Mouse (Mus musculus) hindbrain, embryonic 10.5 days (tissue): ENCODE results near the gene Zap70. TPM values are rescaled to one million over a fixed set of nuclear protein-coding genes. Genes with fewer than 3 reads are reported as not detected.

Experiments used
- DNase-seq: peaks from one replicate; pipeline ENCODE4 v3.0.0-alpha.2; 2017; ENCODE audit warnings: low spot score
- H3K27ac ChIP-seq: fragments of 300-500 bp; sonication (generic); 2 replicates; pipeline ENCODE4 v1.5.1; 2016; ENCODE audit warnings: mild to moderate bottlenecking, moderate library complexity
- H3K27me3 ChIP-seq: fragments of 300-500 bp; sonication (generic); 2 replicates; pipeline ENCODE4 v1.6.1; 2016; ENCODE audit warnings: mild to moderate bottlenecking; ENCODE audit not compliant: poor library complexity, insufficient read depth, severe bottlenecking
- H3K36me3 ChIP-seq: fragments of 300-500 bp; sonication (generic); 2 replicates; pipeline ENCODE4 v1.6.1; 2016; ENCODE audit warnings: mild to moderate bottlenecking, moderate library complexity
- H3K4me1 ChIP-seq: fragments of 300-500 bp; sonication (generic); replicated peaks from 2 replicates; pipeline ENCODE4 v1.6.1; 2016; ENCODE audit warnings: mild to moderate bottlenecking
- H3K4me3 ChIP-seq: fragments of 300-500 bp; sonication (generic); 2 replicates; pipeline ENCODE4 v1.5.1; 2016; ENCODE audit warnings: mild to moderate bottlenecking, moderate library complexity
- H3K9me3 ChIP-seq: fragments of 300-500 bp; sonication (generic); 2 replicates; pipeline ENCODE4 v1.6.1; 2016; ENCODE audit warnings: mild to moderate bottlenecking, moderate library complexity
- WGBS: fragments of 180-500 bp; shearing (Covaris S2); methylation state at CpG from one replicate; pipeline ENCODE4 v1.1.7; 2016; 5-methylcytosine and 5-hydroxymethylcytosine counted together
- polyA plus RNA-seq: library from polyadenylated mRNA; unstranded; fragments of >200 nt; fragmentation: Nextera tagmentation; extraction: Ambion mirVana; gene quantifications from 2 replicates; pipeline ENCODE4 v1.2.1, GENCODE M21; 2016

The Zap70 gene
- polyA plus RNA-seq: 0.25 and 0.43 TPM in 2 replicates

- no peak for DNase-seq
- Histone ChIP-seq H3K4me3 (no peak within 1 kb of the TSS), H3K36me3 (no peaks in the 10 kb centered on the region), H3K27me3 (no peaks in the 10 kb centered on the region), H3K4me1 (0 out of 2 replicates have a peak, but pooled peaks cover 2% of the 10 kb centered on the region), H3K27ac (no peak within 1 kb of the TSS), H3K9me3 (no peaks in the 10 kb centered on the region)
- 82% methylated on average over 11 of the region's 11 CpGs for WGBS
These were observed at the start of gene Zap70 for GRCm38 (mm10) chr1:36761568-36761967. Gene Zap70 (plus strand): TSS chr1:36761798.

- Histone ChIP-seq H3K27ac (no peak within 1 kb of the TSS), H3K27me3 (no peaks in the 10 kb centered on the region), H3K36me3 (no peaks in the 10 kb centered on the region), H3K4me1 (peaks cover 3% of the 10 kb centered on the region; the same call in 1 of the 2 replicates), H3K9me3 (0 out of 2 replicates have a peak, but pooled peaks cover 3% of the 10 kb centered on the region), H3K4me3 (no peak within 1 kb of the TSS)
- WGBS: 78% methylated on average over 5 of the region's 5 CpGs
- DNase-seq: no peak
These were observed 47.3 kb upstream of the Zap70 start, which contains the start of gene Actr1b for GRCm38 (mm10) chr1:36714311-36714710. Gene Actr1b (minus strand): TSS chr1:36714422.

DNA sequence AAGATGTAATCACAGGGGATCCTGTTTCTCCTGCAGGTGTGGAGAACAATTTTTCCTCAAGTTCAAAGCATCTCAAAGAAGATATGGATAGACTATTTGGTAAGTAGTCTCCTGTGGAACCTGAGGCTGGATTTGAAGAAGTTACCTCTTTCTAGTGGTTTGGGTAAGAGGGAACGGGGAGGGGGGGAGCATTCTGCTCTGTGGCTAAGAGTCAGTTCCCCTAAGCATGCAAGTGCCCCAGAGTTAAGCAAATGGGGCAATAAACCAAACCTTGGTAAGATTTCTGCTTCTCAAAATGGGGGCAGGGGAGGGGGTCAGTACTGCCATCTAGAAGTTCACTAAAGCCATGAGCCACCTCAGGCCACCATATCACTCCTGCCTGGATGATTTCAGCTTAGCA lies 42.8 kb upstream of the Zap70 start:
- H3K27ac ChIP-seq: no peak overlapping the region
- H3K4me1 ChIP-seq: no peaks in the 10 kb centered on the region
- no peak overlapping the region for H3K4me3 ChIP-seq
- no peak for DNase-seq
- WGBS: 96% methylated on average over 1 of the region's 1 CpGs
- H3K9me3 ChIP-seq: 0 out of 2 replicates have a peak, but pooled peaks cover 3% of the 10 kb centered on the region
- no peaks in the 10 kb centered on the region for H3K36me3 ChIP-seq
- H3K27me3 ChIP-seq: no peaks in the 10 kb centered on the region

- Histone ChIP-seq H3K27ac (no peak overlapping the region), H3K27me3 (no peaks in the 10 kb centered on the region), H3K4me1 (no peaks in the 10 kb centered on the region), H3K4me3 (no peak overlapping the region), H3K9me3 (no peaks in the 10 kb centered on the region), H3K36me3 (no peaks in the 10 kb centered on the region)
- 81% methylated on average over 16 of the region's 16 CpGs for WGBS
- DNase-seq: no peak
These were observed 38.2 kb upstream of the Zap70 start for GRCm38 (mm10) chr1:36723146-36724056.

- Histone ChIP-seq H3K4me3 (no peak overlapping the region), H3K27me3 (no peaks in the 10 kb centered on the region), H3K36me3 (no peaks in the 10 kb centered on the region), H3K9me3 (no peaks in the 10 kb centered on the region), H3K27ac (no peak overlapping the region), H3K4me1 (no peaks in the 10 kb centered on the region)
- WGBS: 84% methylated on average over 4 of the region's 4 CpGs
- no peak for DNase-seq
These were observed 37.6 kb upstream of the Zap70 start for GRCm38 (mm10) chr1:36724057-36724431.

- H3K36me3 ChIP-seq: no peaks in the 10 kb centered on the region
- no peaks in the 10 kb centered on the region for H3K9me3 ChIP-seq
- H3K4me1 ChIP-seq: no peaks in the 10 kb centered on the region
- H3K4me3 ChIP-seq: no peak overlapping the region
- H3K27ac ChIP-seq: no peak overlapping the region
- WGBS: 11% methylated on average over 4 of the region's 4 CpGs
- H3K27me3 ChIP-seq: peaks cover 6% of the 10 kb centered on the region; the same call in 1 of the 2 replicates
- DNase-seq: peak; percentile 78
These were observed 24.3 kb upstream of the Zap70 start for GRCm38 (mm10) chr1:36737300-36737699.

DNA sequence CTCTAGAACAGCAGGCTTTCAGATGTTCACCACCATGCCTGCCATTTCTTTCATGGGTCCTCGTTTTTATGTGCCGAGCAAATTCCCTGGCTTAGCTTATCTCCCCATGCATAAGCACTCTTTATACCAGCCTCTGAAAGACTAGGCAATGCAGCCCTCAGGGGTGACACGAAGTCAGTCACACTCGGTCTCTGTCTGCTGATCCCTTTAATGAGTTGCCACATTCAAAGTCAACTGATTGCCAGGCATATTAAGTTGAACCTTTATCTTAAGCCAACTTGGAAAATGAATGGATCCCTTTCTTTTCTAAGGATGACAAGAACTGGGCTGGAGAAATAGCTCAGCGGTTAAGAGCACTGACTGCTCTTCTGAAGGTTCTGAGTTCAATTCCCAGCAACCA lies 22.4 kb upstream of the Zap70 start:
- peaks cover 11% of the 10 kb centered on the region; the same call in 1 of the 2 replicates for H3K27me3 ChIP-seq
- H3K36me3 ChIP-seq: no peaks in the 10 kb centered on the region
- H3K4me1 ChIP-seq: peaks cover 3% of the 10 kb centered on the region
- no peaks in the 10 kb centered on the region for H3K9me3 ChIP-seq
- no peak for DNase-seq
- WGBS: 76% methylated on average over 5 of the region's 5 CpGs
- no peak overlapping the region for H3K27ac ChIP-seq
- H3K4me3 ChIP-seq: no peak overlapping the region

GRCm38 (mm10) chr1:36743046-36743445 lies 18.6 kb upstream of the Zap70 start:
- peaks cover 14% of the 10 kb centered on the region; the same call in 1 of the 2 replicates for H3K27me3 ChIP-seq
- no peak overlapping the region for H3K27ac ChIP-seq
- WGBS: 84% methylated on average over 9 of the region's 9 CpGs
- peaks cover 33% of the 10 kb centered on the region for H3K4me1 ChIP-seq
- H3K9me3 ChIP-seq: no peaks in the 10 kb centered on the region
- no peaks in the 10 kb centered on the region for H3K36me3 ChIP-seq
- H3K4me3 ChIP-seq: no peak overlapping the region
- DNase-seq: no peak

- Histone ChIP-seq H3K9me3 (no peaks in the 10 kb centered on the region), H3K4me1 (peaks cover 33% of the 10 kb centered on the region), H3K4me3 (peak overlapping the region; percentile 36), H3K27ac (no peak overlapping the region), H3K27me3 (peaks cover 14% of the 10 kb centered on the region; the same call in 1 of the 2 replicates), H3K36me3 (no peaks in the 10 kb centered on the region)
- WGBS: 26% methylated on average over 17 of the region's 17 CpGs
- DNase-seq: peak; percentile 72
These were observed 17.2 kb upstream of the Zap70 start for GRCm38 (mm10) chr1:36744268-36744944.

- H3K27ac ChIP-seq: no peak overlapping the region
- peaks cover 14% of the 10 kb centered on the region; the same call in 1 of the 2 replicates for H3K27me3 ChIP-seq
- WGBS: 26% methylated on average over 4 of the region's 4 CpGs
- peaks cover 33% of the 10 kb centered on the region for H3K4me1 ChIP-seq
- DNase-seq: no peak
- no peaks in the 10 kb centered on the region for H3K36me3 ChIP-seq
- H3K9me3 ChIP-seq: no peaks in the 10 kb centered on the region
- H3K4me3 ChIP-seq: no peak overlapping the region
These were observed 15.9 kb upstream of the Zap70 start for GRCm38 (mm10) chr1:36745661-36746060.

DNA sequence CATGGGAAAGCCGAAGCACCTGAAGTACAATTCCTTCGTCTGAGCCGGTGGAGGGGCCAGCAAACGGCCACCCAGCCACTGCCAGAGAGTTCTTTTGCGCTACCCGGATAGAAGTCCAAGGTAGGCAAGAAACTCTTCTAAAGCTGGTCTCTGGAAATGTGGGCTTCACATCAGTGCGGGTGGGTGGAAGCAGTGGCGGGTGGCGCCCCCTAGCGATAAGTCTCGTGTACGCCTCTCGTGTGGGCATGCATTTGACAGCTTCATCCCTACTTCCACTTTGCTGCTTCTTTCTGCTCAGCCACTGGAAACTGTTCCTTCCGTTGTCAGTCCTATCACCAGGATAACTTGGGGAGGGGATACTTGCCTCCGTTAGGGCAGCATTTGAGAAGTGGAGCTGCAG lies 15.1 kb upstream of the Zap70 start:
- Histone ChIP-seq H3K9me3 (no peaks in the 10 kb centered on the region), H3K4me1 (peaks cover 33% of the 10 kb centered on the region), H3K36me3 (no peaks in the 10 kb centered on the region), H3K27ac (no peak overlapping the region), H3K4me3 (no peak overlapping the region), H3K27me3 (peaks cover 9% of the 10 kb centered on the region; the same call in 1 of the 2 replicates)
- peak; percentile 57 for DNase-seq
- WGBS: 41% methylated on average over 15 of the region's 15 CpGs

DNA sequence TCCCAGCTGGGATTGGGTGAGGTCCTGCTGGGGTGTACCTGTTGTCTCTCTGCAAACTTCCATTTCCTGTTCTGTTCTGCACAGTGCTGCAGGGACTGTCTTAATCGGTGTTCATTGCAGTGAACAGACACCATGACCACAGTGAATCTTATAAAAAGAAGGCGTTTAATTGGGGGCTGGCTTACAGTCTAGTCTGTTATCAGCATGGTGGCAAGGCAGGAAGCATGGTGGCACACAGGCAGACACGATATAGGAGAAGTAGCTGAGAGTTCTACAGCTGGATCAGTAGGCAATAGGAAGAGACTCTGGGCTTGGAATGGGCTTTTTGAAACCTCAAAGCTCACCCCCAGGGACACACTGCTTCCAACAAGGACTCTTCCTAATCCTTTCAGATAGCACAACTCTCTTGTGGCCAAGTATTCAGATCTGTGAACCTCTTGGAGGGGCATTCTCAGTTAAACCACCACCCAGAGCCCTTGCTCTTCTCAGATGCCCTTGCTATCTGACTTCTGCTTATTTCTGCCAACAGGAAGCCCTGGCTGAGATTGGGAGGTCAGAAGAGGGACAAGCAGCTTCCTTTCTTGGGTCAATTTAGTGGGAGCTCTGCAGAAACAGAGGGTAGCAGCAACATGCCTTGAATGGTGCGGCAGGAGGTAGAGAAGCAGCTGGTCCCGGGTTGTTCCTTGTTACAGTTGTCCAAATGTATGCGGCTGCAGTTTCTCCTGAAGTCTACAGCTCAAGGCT lies 7.5 kb upstream of the Zap70 start:
- H3K36me3 ChIP-seq: no peaks in the 10 kb centered on the region
- H3K4me1 ChIP-seq: no peaks in the 10 kb centered on the region
- no peaks in the 10 kb centered on the region for H3K27me3 ChIP-seq
- no peak overlapping the region for H3K4me3 ChIP-seq
- no peak for DNase-seq
- WGBS: 84% methylated on average over 6 of the region's 6 CpGs
- H3K9me3 ChIP-seq: no peaks in the 10 kb centered on the region
- H3K27ac ChIP-seq: no peak overlapping the region
